Mouse (Mus musculus) spleen, postnatal 4 days (tissue): ENCODE data around the gene Ptprd.

Source experiments
- DNase-seq, 2 experiments: peaks; one replicate each; pipeline ENCODE4 v3.0.0; 2022; ENCODE audit warnings: low spot score in 2 of 2

Ptprd gene

DNA sequence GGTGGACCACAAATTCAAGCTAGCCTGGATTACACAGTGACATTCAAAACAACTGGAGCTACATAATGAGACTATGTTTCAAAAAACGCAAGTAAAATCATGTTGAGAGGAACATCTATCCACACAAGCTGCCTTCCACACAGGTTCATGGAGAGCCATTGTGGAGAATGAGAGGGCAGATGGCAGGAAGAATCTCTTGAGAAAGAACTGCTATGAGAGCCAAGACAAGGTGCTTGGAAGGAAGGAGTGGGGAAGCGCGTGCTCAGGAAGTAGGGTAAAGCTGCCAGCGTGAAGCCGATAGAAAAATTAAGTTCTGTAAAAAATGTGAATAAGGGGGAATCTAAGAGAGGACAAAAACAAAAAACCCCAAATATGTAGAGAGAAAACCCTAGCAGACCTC lies 1808.5 kb downstream of the Ptprd start:
- no peak for DNase-seq

DNA sequence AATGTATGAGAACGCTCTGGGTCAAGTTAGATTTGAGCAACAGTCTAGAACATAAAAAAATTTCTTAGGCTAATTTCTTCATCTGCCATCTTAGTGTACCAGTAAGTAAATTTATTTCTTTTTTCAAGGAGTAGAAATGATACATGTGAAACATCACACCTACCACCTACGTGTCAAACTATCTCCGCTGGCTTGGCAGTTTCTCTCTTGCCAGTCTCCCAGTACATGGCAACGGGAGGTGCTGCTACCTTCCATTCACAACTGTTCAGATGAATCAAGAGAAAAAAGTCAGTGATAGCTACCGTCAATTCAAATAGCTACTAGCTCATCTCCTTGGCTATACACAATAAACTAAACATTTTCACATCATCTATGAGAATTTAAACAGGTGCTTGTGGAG lies 1823.9 kb downstream of the Ptprd start:
- DNase-seq = no peak

DNA sequence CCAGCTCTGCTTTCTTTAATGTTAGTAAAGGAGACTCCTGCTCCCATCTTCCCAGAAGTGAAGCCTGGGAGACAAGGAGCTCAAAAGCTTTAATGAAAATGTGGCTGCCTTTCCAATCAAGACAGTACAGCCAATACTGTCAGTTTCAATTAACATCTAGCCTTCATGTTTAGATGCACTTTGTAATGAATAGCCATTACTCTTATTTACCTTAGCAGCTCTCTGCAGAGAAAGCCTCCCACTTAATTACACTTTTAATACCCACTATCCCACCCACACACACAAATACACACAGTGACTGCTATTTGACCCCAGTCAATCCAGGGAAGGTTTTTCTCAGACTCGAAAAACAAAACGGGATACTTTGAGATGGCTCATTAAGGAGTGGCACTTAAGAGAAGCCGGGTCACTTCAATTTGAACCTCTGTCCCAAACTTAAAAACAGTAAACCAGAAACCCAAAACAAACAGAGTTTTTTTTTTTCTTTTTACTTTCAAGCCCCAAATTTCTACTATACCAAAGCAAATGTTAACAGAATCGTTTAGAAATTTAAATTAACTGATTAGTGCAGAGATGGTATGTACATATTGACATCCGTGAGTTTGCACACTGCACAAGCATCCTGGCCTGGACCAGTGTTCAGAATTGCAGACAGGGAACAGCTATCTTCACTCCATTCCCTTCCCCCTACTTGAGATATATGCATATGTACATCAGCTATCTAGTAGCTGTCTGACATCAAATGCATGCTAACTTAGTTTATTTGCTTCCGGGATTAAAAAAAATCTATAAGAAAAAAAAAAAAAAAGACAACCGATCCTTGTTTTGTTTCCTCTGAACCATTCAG lies 1824.6 kb downstream of the Ptprd start:
- DNase-seq = no peak

GRCm38 (mm10) chr4:76385818-76386217 lies 1825.9 kb downstream of the Ptprd start:
- no peak for DNase-seq

DNA sequence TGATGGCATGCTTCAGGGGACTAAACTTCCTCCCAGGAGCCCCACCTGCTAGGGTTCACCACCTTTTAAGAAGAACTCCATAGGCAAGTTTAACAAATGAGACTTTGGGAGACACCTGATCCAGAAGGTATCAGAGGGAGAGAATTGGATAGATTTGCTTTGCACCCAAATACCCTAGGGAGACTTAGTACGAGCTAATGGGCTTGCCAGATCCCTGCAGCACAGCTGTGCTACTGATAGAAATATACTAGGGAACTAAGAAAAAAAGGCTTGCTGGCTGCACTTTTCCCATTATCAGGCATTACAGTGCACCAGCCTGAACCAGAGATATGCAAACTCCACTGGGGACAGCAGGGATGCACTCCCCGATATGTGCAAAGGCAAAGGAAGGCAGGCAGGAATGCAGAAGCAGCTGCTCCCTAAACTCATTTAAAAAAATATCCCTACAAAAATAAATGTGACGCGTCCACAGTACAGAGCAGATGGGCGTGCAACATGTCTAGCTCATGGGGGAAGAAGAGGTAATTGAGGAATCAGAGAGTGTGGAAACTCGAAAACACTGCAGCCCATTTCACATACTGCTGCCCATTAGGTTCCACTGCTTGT lies 1831.3 kb downstream of the Ptprd start:
- DNase-seq = no peak

GRCm38 (mm10) chr4:76370041-76370880 lies 1841.5 kb downstream of the Ptprd start:
- DNase-seq = no peak

GRCm38 (mm10) chr4:76369101-76369500 lies 1842.7 kb downstream of the Ptprd start:
- DNase-seq = no peak

DNA sequence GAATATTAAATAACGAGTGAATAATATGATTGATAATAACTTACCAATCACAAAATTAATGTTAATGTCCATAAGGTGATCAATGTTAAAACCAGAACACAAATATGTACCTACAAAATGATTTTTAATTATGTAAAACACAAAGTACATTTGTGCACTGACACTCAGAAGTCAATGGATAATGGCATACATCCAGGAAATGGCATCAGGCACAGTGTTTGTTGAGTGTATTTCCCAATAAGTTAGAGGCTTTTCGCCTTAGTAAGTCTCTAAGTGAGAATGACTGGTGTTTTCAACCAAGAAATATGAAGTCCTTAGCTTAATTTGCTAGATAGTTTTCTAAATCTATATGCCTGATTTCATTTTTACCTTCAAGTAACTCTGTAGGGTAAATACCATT lies 1843.5 kb downstream of the Ptprd start:
- no peak for DNase-seq

GRCm38 (mm10) chr4:76367285-76367684 lies 1844.5 kb downstream of the Ptprd start:
- no peak for DNase-seq

GRCm38 (mm10) chr4:76365871-76366270 lies 1845.9 kb downstream of the Ptprd start:
- DNase-seq = no peak

- no peak for DNase-seq
Observed at GRCm38 (mm10) chr4:76361546-76361945, 1850.2 kb downstream of the Ptprd start.

- DNase-seq = no peak
Observed at GRCm38 (mm10) chr4:76354167-76354566, 1857.6 kb downstream of the Ptprd start.

DNA sequence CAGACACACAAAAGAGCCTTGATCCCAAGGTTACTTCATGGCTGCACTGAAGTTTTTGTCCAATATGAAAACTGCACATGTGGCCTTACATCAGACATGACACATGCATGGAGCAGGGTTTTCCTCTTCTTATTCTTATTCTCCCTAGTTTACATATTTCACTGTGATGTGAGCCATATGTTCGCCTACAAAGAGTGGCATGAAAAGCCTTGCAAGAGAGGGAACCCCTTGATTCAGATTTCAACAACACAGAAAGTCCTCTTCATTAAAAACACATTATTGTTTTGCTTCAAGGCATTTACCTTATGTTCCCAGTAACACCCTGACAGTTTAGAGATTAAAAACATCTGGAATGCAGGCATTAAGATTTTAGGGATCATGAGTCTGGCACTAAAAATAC lies 1859.3 kb downstream of the Ptprd start:
- DNase-seq = no peak

DNA sequence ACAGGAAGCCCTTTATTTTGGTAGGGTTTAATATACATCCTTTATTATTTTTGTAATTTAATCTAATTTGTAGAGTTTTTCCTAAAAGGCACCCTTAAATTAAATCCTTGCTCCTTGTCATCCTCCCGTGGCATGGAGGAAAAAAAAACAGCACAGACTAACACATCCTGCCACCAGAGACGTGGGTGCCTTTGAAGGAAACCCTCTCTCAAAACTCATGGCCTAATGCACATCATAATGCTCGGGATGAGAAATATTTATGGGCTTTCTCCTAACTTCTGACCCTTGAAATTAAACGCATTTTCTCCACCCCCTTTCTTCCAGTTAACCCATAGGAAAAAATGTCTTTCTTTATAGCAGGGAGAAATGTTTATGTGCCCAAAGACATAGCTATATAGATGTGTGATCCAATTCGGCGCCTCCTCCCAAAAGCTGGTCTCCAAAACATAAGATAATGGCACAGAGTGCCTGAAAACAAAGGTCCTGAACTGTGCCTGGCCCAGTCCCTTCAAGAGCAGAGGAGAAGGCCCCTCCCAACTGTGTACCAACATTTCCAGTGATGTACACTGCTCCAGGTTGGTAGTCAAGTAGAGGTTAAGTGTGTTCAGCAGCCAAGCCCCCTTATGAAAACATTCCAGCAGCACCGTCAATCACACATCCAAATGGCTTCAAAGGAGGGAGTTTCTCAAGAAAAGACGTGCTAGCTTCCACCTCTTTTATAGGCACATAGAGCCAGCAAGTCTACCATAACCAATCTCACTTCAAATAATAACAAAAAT lies 1860.4 kb downstream of the Ptprd start:
- no peak for DNase-seq

- no peak for DNase-seq
Observed at GRCm38 (mm10) chr4:76350241-76350962, 1861.4 kb downstream of the Ptprd start.

- no peak for DNase-seq
Observed at GRCm38 (mm10) chr4:76344059-76344458, 1867.7 kb downstream of the Ptprd start.

DNA sequence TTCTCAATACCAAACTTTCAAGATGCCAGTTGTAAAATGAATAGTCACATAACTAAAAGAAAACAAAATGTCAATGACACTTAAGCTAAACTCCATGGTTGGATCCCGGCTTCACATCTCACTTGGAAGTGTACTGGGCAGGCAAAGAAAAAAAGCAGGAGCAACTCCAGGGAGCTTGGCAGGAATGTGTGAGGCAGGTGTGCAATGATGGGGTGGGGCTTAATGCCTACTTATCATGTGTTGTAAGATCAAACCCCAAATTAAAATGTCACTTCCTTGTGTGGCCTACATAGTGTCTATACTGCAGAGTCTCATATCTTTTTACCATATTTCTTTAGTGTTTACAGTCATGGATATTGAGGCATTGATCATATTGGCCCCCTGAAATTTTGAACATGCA lies 1873.8 kb downstream of the Ptprd start:
- no peak for DNase-seq

- no peak for DNase-seq
Observed at GRCm38 (mm10) chr4:76327346-76327745, 1884.4 kb downstream of the Ptprd start.

DNA sequence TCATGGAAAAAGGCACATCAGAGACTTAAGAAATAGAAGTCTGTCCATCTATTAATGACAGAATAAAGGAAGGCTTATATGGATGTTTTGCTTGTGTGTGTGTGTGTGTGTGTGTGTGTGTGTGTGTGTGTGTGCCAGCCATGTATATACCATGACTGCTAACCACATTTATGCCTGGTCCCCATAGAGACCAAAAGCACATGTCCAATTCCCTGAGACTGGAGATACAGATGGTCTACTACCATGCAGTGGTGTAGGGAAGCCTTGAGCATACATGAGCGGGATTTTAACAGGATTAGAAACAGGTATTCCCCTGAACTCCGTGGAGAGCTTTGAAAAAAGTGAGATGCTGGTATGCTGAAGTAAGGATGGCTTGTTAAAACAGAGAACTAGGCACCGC lies 1886.1 kb downstream of the Ptprd start:
- DNase-seq = no peak

GRCm38 (mm10) chr4:76324928-76325327 lies 1886.8 kb downstream of the Ptprd start:
- DNase-seq = no peak

DNA sequence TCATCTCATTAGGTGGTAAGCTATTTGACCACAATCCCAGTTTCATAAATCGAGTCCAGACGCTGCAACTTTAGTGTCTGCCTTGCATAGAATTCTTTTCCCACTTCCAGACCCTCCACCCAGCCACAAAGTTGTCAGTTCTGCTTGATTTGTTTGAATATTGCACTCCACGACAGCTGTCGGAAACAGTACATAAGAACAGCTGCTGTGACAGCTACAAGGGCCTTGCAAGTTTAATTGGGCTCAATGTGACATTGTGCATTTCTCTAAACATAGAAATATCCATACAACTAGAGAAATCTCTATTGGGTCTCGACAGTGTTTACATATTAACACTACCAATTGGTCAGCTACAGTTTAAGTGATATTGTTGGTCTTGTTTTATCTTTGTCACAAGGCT lies 1887.3 kb downstream of the Ptprd start:
- no peak for DNase-seq
